Mouse (Mus musculus): Measurements from ENCODE around the gene Gm5861.
"Not testable (repeated sequence)": the region's sequence is repeated elsewhere in the genome, so short reads cannot be mapped to it uniquely, and the experiment has no call there.

The Gm5861 gene

GRCm38 (mm10) chr5:11182772-11183171 is at the start of gene Gm5861:
Gene Gm5861 (plus strand): TSS chr5:11183072.
- DNase-seq (ENCODE audit: low spot score): not testable (repeated sequence)

GRCm38 (mm10) chr5:11138031-11138430 is 44.8 kb upstream of the Gm5861 start:
- not testable (repeated sequence) for DNase-seq (ENCODE audit: low spot score)
